Mouse (Mus musculus) hindbrain, embryonic 14.5 days (tissue): ENCODE results near the gene Hip1. TPM values are rescaled to one million over a fixed set of nuclear protein-coding genes. Genes with fewer than 3 reads are reported as not detected.

Experiments
- ATAC-seq: fragments of 200-750 bp; cut with Nextera tagmentation; 2 replicates; pipeline ENCODE4 v1.8.0; 2017; ENCODE audit warnings: moderate number of reproducible peaks, mild to moderate bottlenecking, moderate TSS enrichment, moderate library complexity; ENCODE audit not compliant: low FRiP score
- DNase-seq: peaks from one replicate; pipeline ENCODE4 v3.0.0-alpha.2; 2015; ENCODE audit warnings: low spot score
- H3K27ac ChIP-seq: fragments of 300-500 bp; sonication (generic); 2 replicates; pipeline ENCODE4 v1.5.1; 2014; ENCODE audit warnings: mild to moderate bottlenecking, moderate library complexity
- H3K27me3 ChIP-seq: fragments of 300-500 bp; sonication (generic); 2 replicates; pipeline ENCODE4 v1.6.1; 2014; ENCODE audit warnings: mild to moderate bottlenecking, low read length, mixed read lengths; ENCODE audit not compliant: control insufficient read depth, insufficient read depth
- H3K36me3 ChIP-seq: fragments of 300-500 bp; sonication (generic); replicated peaks from 2 replicates; pipeline ENCODE4 v1.6.1; 2014; ENCODE audit not compliant: control insufficient read depth, insufficient read depth
- H3K4me1 ChIP-seq: fragments of 300-500 bp; sonication (generic); replicated peaks from 2 replicates; pipeline ENCODE4 v1.6.1; 2014; ENCODE audit warnings: antibody characterized with exemption, low read length, mixed read lengths; ENCODE audit not compliant: control insufficient read depth, insufficient read depth
- H3K4me2 ChIP-seq: fragments of 300-500 bp; sonication (generic); replicated peaks from 2 replicates; pipeline ENCODE4 v1.6.1; 2014; ENCODE audit warnings: mild to moderate bottlenecking, moderate library complexity
- H3K4me3 ChIP-seq: fragments of 300-500 bp; sonication (generic); replicated peaks from 2 replicates; pipeline ENCODE4 v1.5.1; 2014; ENCODE audit warnings: mild to moderate bottlenecking, low read length
- H3K9ac ChIP-seq: fragments of 300-500 bp; sonication (generic); 2 replicates; pipeline ENCODE4 v1.6.1; 2014
- H3K9me3 ChIP-seq: fragments of 300-500 bp; sonication (generic); 2 replicates; pipeline ENCODE4 v1.6.1; 2016; ENCODE audit warnings: low read length; ENCODE audit not compliant: control insufficient read depth
- WGBS: fragments of 180-500 bp; shearing (Covaris S2); extraction: QIAGEN DNeasy Blood & Tissue Kit; methylation state at CpG from one replicate; pipeline ENCODE4 v1.1.7; 2014; 5-methylcytosine and 5-hydroxymethylcytosine counted together
- polyA plus RNA-seq: library from polyadenylated mRNA; unstranded; fragments of >200 nt; fragmentation: Nextera tagmentation; extraction: Ambion mirVana; gene quantifications from 2 replicates; pipeline ENCODE4 v1.2.1, GENCODE M21; 2014

Hip1 gene
- polyA plus RNA-seq, 1 experiment from 2014 or later, result 48.4 TPM

- Histone ChIP-seq H3K36me3 (peaks cover 65% of the 10 kb centered on the region), H3K27ac (no peak overlapping the region), H3K27me3 (no peaks in the 10 kb centered on the region), H3K4me1 (no peaks in the 10 kb centered on the region), H3K9ac (no peak overlapping the region), H3K4me2 (no peak overlapping the region), H3K4me3 (no peak overlapping the region), H3K9me3 (no peaks in the 10 kb centered on the region)
- WGBS, result 96% methylated on average over 8 of the region's 8 CpGs
- ATAC-seq, result no peak
- no peak for DNase-seq
Observed at GRCm38 (mm10) chr5:135445755-135446154, 99.2 kb downstream of the Hip1 start.

DNA sequence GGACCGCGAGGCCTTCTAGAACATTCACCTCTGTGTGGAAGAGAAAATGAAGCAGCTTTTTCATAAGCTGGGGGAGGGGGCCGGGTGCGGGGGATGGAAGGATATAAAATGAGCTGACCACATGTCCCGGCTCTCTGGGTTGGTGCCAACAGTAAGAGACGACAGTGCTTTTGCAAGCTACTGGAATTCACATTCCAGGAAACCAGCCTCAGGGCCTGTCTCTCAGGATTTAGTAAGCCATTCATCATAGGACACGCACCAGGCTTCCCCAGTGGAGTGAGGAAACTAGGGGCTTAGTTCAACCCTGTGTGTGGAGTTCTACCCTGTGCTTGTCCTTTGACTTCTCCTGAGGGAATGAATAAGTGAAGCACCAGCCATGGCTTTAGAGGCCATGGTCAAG lies 102.5 kb downstream of the Hip1 start:
- Histone ChIP-seq H3K4me3 (no peak overlapping the region), H3K9ac (no peak overlapping the region), H3K4me2 (no peak overlapping the region), H3K9me3 (no peaks in the 10 kb centered on the region), H3K36me3 (peaks cover 54% of the 10 kb centered on the region), H3K27ac (no peak overlapping the region), H3K4me1 (no peaks in the 10 kb centered on the region), H3K27me3 (no peaks in the 10 kb centered on the region)
- DNase-seq (no peak), ATAC-seq (no peak)
- WGBS, result 74% methylated on average over 7 of the region's 7 CpGs

GRCm38 (mm10) chr5:135435039-135435438 lies 109.9 kb downstream of the Hip1 start:
- DNase-seq (no peak), ATAC-seq (no peak)
- Histone ChIP-seq H3K4me3 (no peak overlapping the region), H3K36me3 (peaks cover 71% of the 10 kb centered on the region), H3K9me3 (no peaks in the 10 kb centered on the region), H3K27me3 (no peaks in the 10 kb centered on the region), H3K9ac (no peak overlapping the region), H3K27ac (no peak overlapping the region), H3K4me2 (no peak overlapping the region), H3K4me1 (no peaks in the 10 kb centered on the region)
- 97% methylated on average over 10 of the region's 10 CpGs for WGBS

DNA sequence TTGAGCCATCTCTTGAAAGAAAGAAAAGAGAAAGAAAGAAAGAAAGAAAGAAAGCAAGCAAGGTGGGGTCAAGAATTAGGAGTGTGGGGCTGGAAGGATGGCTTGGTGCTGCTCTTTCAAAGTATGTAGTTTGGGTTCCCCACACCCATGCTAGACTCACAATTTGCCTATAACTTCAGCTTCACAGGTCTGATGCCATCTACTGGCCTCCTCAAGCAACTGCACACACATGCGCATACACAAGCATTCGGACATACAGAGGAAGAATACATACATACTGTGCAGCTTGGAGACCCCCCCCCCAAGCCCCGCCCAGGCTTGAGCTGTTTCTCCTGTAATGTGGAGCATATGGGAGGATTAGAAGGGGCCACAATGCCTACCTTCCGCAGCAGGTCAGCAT lies 111.1 kb downstream of the Hip1 start:
- peaks cover 80% of the 10 kb centered on the region for H3K36me3 ChIP-seq
- H3K27ac ChIP-seq, result no peak overlapping the region
- no peak for ATAC-seq
- DNase-seq, result no peak
- no peak overlapping the region for H3K4me2 ChIP-seq
- H3K4me3 ChIP-seq, result no peak overlapping the region
- no peaks in the 10 kb centered on the region for H3K27me3 ChIP-seq
- no peaks in the 10 kb centered on the region for H3K9me3 ChIP-seq
- H3K9ac ChIP-seq, result no peak overlapping the region
- WGBS, result 100% methylated on average over 4 of the region's 4 CpGs
- no peaks in the 10 kb centered on the region for H3K4me1 ChIP-seq

DNA sequence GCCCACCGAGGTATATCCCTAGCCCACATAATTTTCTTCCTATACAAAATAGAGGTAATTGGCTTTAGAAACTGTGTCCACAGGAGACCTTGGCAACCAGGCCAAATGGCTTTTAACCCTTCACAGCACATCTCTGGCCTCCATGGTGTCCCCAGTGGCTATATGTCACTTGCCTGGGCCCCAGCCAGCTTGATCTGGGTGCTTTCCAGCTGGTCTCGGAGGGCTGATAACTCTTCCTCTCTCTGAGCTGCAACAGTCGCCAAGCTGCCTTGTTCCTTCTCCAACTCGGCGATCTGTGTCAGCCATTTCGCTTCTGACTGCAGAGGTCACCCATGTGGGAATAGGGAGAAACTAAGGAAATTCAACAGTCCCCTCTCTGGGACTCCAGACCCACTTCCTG lies 113.8 kb downstream of the Hip1 start:
- H3K9ac ChIP-seq, result no peak overlapping the region
- H3K4me1 ChIP-seq, result no peaks in the 10 kb centered on the region
- H3K9me3 ChIP-seq, result no peaks in the 10 kb centered on the region
- H3K27me3 ChIP-seq, result no peaks in the 10 kb centered on the region
- no peak overlapping the region for H3K4me2 ChIP-seq
- no peak for DNase-seq
- no peak overlapping the region for H3K27ac ChIP-seq
- H3K4me3 ChIP-seq, result no peak overlapping the region
- peaks cover 86% of the 10 kb centered on the region for H3K36me3 ChIP-seq
- 76% methylated on average over 6 of the region's 6 CpGs for WGBS
- ATAC-seq, result no peak

GRCm38 (mm10) chr5:135428786-135429185 lies 116.1 kb downstream of the Hip1 start:
- 77% methylated on average over 5 of the region's 5 CpGs for WGBS
- ATAC-seq (no peak), DNase-seq (no peak)
- H3K4me2 ChIP-seq, result no peak overlapping the region
- no peaks in the 10 kb centered on the region for H3K27me3 ChIP-seq
- H3K9me3 ChIP-seq, result no peaks in the 10 kb centered on the region
- no peaks in the 10 kb centered on the region for H3K4me1 ChIP-seq
- H3K27ac ChIP-seq, result no peak overlapping the region
- H3K4me3 ChIP-seq, result no peak overlapping the region
- peaks cover 91% of the 10 kb centered on the region for H3K36me3 ChIP-seq
- no peak overlapping the region for H3K9ac ChIP-seq

- Histone ChIP-seq H3K4me2 (no peak overlapping the region), H3K36me3 (peaks cover 52% of the 10 kb centered on the region), H3K9me3 (no peaks in the 10 kb centered on the region), H3K27me3 (no peaks in the 10 kb centered on the region), H3K4me1 (no peaks in the 10 kb centered on the region), H3K27ac (no peak overlapping the region), H3K9ac (no peak overlapping the region), H3K4me3 (no peak overlapping the region)
- ATAC-seq (no peak), DNase-seq (no peak)
- WGBS, result 87% methylated on average over 9 of the region's 9 CpGs
Observed at GRCm38 (mm10) chr5:135410266-135410665, 134.7 kb downstream of the Hip1 start.

- ATAC-seq, result no peak
- H3K27ac ChIP-seq, result no peak overlapping the region
- no peaks in the 10 kb centered on the region for H3K4me1 ChIP-seq
- DNase-seq, result no peak
- no peak overlapping the region for H3K4me2 ChIP-seq
- no peak overlapping the region for H3K9ac ChIP-seq
- H3K36me3 ChIP-seq, result peaks cover 33% of the 10 kb centered on the region
- 92% methylated on average over 4 of the region's 4 CpGs for WGBS
- H3K4me3 ChIP-seq, result no peak overlapping the region
- H3K9me3 ChIP-seq, result no peaks in the 10 kb centered on the region
- no peaks in the 10 kb centered on the region for H3K27me3 ChIP-seq
Observed at GRCm38 (mm10) chr5:135408114-135408513, 136.8 kb downstream of the Hip1 start.

DNA sequence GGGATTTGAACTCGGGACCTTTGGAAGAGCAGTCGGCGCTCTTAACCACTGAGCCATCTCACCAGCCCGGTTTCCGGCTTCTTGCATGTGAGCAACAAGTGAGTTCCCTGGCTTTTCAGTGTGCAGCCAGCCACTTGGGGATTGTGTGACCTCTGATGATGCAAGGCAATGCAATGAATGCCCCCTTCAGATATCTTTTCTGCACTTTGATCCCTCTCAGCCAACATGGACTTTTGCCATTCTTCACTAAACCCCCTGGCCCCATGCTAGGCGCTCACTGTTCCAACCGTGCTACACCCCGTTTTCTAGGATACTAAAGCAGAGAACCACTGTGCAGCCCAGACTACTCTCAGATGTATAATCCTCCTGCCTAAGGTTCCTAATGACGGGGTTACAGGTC lies 139.5 kb downstream of the Hip1 start:
- no peak overlapping the region for H3K27ac ChIP-seq
- 90% methylated on average over 9 of the region's 9 CpGs for WGBS
- H3K9me3 ChIP-seq, result no peaks in the 10 kb centered on the region
- H3K4me2 ChIP-seq, result no peak overlapping the region
- H3K4me3 ChIP-seq, result no peak overlapping the region
- peaks cover 12% of the 10 kb centered on the region for H3K36me3 ChIP-seq
- no peak overlapping the region for H3K9ac ChIP-seq
- ATAC-seq (no peak), DNase-seq (no peak)
- no peaks in the 10 kb centered on the region for H3K27me3 ChIP-seq
- no peaks in the 10 kb centered on the region for H3K4me1 ChIP-seq

GRCm38 (mm10) chr5:135404623-135405022 lies 140.3 kb downstream of the Hip1 start:
- WGBS, result 31% methylated on average over 20 of the region's 20 CpGs

More at GRCm38 (mm10) chr5:135404623-135405022, 140.3 kb downstream of the Hip1 start:
- ATAC-seq, result peak; percentile 83
- Histone ChIP-seq H3K27me3 (no peaks in the 10 kb centered on the region), H3K4me3 (no peak overlapping the region), H3K4me1 (no peaks in the 10 kb centered on the region), H3K4me2 (peak overlapping the region; percentile 37), H3K27ac (no peak overlapping the region), H3K36me3 (peaks cover 4% of the 10 kb centered on the region), H3K9ac (no peak overlapping the region), H3K9me3 (no peaks in the 10 kb centered on the region)
- peak; percentile 71 for DNase-seq
